Mouse (Mus musculus) midbrain, postnatal 0 days (tissue): ENCODE data around the gene Fndc3b. TPM values are rescaled to one million over a fixed set of nuclear protein-coding genes. Genes with fewer than 3 reads are reported as not detected.

Source experiments
- ATAC-seq: fragments of 200-750 bp; cut with Nextera tagmentation; 2 replicates; pipeline ENCODE4 v1.8.0; 2017; ENCODE audit warnings: moderate number of reproducible peaks, mild to moderate bottlenecking, moderate TSS enrichment, moderate library complexity; ENCODE audit not compliant: low FRiP score
- DNase-seq: peaks from one replicate; pipeline ENCODE4 v3.0.0-alpha.2; 2015; ENCODE audit warnings: low spot score
- H3K27ac ChIP-seq: fragments of 300-500 bp; sonication (generic); 2 replicates; pipeline ENCODE4 v1.5.1; 2014; ENCODE audit warnings: low read depth, mild to moderate bottlenecking, low read length, mixed read lengths
- H3K27me3 ChIP-seq: fragments of 300-500 bp; sonication (generic); 2 replicates; pipeline ENCODE4 v1.6.1; 2014; ENCODE audit warnings: low read length, control low read depth, mixed read lengths; ENCODE audit not compliant: insufficient read depth
- H3K36me3 ChIP-seq: fragments of 300-500 bp; sonication (generic); 2 replicates; pipeline ENCODE4 v1.6.1; 2014; ENCODE audit warnings: low read length, control low read depth, mixed read lengths; ENCODE audit not compliant: insufficient read depth
- H3K4me1 ChIP-seq: fragments of 300-500 bp; sonication (generic); 2 replicates; pipeline ENCODE4 v1.6.1; 2014; ENCODE audit warnings: mild to moderate bottlenecking, control low read depth, antibody characterized with exemption, low read length, mixed read lengths; ENCODE audit not compliant: insufficient read depth
- H3K4me2 ChIP-seq: fragments of 300-500 bp; sonication (generic); 2 replicates; pipeline ENCODE4 v1.6.1; 2014; ENCODE audit warnings: low read depth, mild to moderate bottlenecking, low read length, mixed read lengths; ENCODE audit not compliant: poor library complexity, severe bottlenecking
- H3K4me3 ChIP-seq: fragments of 300-500 bp; sonication (generic); 2 replicates; pipeline ENCODE4 v1.5.1; 2014; ENCODE audit warnings: low read depth, mild to moderate bottlenecking, low read length, moderate library complexity
- H3K9ac ChIP-seq: fragments of 300-500 bp; sonication (generic); replicated peaks from 2 replicates; pipeline ENCODE4 v1.6.1; 2014; ENCODE audit warnings: mild to moderate bottlenecking, low read length, moderate library complexity, mixed read lengths; ENCODE audit not compliant: poor library complexity, severe bottlenecking
- H3K9me3 ChIP-seq: fragments of 300-500 bp; sonication (generic); 2 replicates; pipeline ENCODE4 v1.6.1; 2016; ENCODE audit warnings: low read length, control low read depth
- CTCF ChIP-seq: IDR thresholded peaks from 2 replicates; pipeline ENCODE4 v1.5.1; 2016; ENCODE audit warnings: antibody characterized with exemption, mild to moderate bottlenecking
- WGBS: fragments of 180-500 bp; shearing (Covaris S2); extraction: QIAGEN DNeasy Blood & Tissue Kit; methylation state at CpG from one replicate; pipeline ENCODE4 v1.1.7; 2014; 5-methylcytosine and 5-hydroxymethylcytosine counted together
- polyA plus RNA-seq: library from polyadenylated mRNA; unstranded; fragments of >200 nt; fragmentation: Nextera tagmentation; extraction: Ambion mirVana; gene quantifications from 2 replicates; pipeline ENCODE4 v1.2.1, GENCODE M21; 2015
- total RNA-seq: library from RNA; depleted of rRNA; stranded (reverse); fragments of >200 nt; gene quantifications from 2 replicates; pipeline ENCODE4 v1.2.3, GENCODE M21; 2014

Fndc3b gene
- total and polyA plus RNA-seq, 2 experiments from 2014 or later, result 7.6 to 13.4 TPM

- no peak for TF ChIP-seq CTCF
- H3K27ac ChIP-seq, result no peak overlapping the region
- 86% methylated on average over 10 of the region's 10 CpGs for WGBS
Measured at GRCm38 (mm10) chr3:27577349-27578025, 133.6 kb downstream of the Fndc3b start.

GRCm38 (mm10) chr3:27574241-27574640, 136.9 kb downstream of the Fndc3b start:
- 92% methylated on average over 9 of the region's 9 CpGs for WGBS
- Histone ChIP-seq H3K4me2 (no peak overlapping the region), H3K9ac (no peak overlapping the region), H3K4me3 (no peak overlapping the region), H3K9me3 (no peaks in the 10 kb centered on the region), H3K36me3 (no peaks in the 10 kb centered on the region), H3K27me3 (no peaks in the 10 kb centered on the region), H3K27ac (no peak overlapping the region), H3K4me1 (no peaks in the 10 kb centered on the region)
- no peak for TF ChIP-seq CTCF
- DNase-seq (no peak), ATAC-seq (no peak)

More at GRCm38 (mm10) chr3:27577349-27578025, 133.6 kb downstream of the Fndc3b start:
- no peak overlapping the region for H3K4me2 ChIP-seq
- H3K27me3 ChIP-seq, result no peaks in the 10 kb centered on the region
- no peak overlapping the region for H3K9ac ChIP-seq
- ATAC-seq (no peak), DNase-seq (no peak)
- H3K36me3 ChIP-seq, result no peaks in the 10 kb centered on the region
- H3K9me3 ChIP-seq, result no peaks in the 10 kb centered on the region
- peaks cover 4% of the 10 kb centered on the region; the same call in 1 of the 2 replicates for H3K4me1 ChIP-seq
- H3K4me3 ChIP-seq, result no peak overlapping the region

GRCm38 (mm10) chr3:27573458-27573857, 137.6 kb downstream of the Fndc3b start:
- H3K4me2 ChIP-seq, result no peak overlapping the region
- H3K36me3 ChIP-seq, result no peaks in the 10 kb centered on the region
- H3K9me3 ChIP-seq, result no peaks in the 10 kb centered on the region
- no peak overlapping the region for H3K4me3 ChIP-seq
- no peak overlapping the region for H3K9ac ChIP-seq
- no peak overlapping the region for H3K27ac ChIP-seq
- H3K27me3 ChIP-seq, result no peaks in the 10 kb centered on the region
- no peaks in the 10 kb centered on the region for H3K4me1 ChIP-seq
- DNase-seq (peak; percentile 68), ATAC-seq (peak; percentile 44; the same call in 1 of the 2 replicates)
- TF ChIP-seq CTCF, result no peak
- 49% methylated on average over 11 of the region's 11 CpGs for WGBS

- peak; percentile 66 for TF ChIP-seq CTCF
- H3K27me3 ChIP-seq, result no peaks in the 10 kb centered on the region
- DNase-seq, result peak; percentile 64
- H3K4me1 ChIP-seq, result no peaks in the 10 kb centered on the region
- no peak overlapping the region for H3K4me3 ChIP-seq
- H3K4me2 ChIP-seq, result no peak overlapping the region
- ATAC-seq, result no peak
- H3K9me3 ChIP-seq, result no peaks in the 10 kb centered on the region
- no peaks in the 10 kb centered on the region for H3K36me3 ChIP-seq
- no peak overlapping the region for H3K27ac ChIP-seq
- 69% methylated on average over 6 of the region's 6 CpGs for WGBS
- H3K9ac ChIP-seq, result no peak overlapping the region
Measured at GRCm38 (mm10) chr3:27572305-27572704, 138.8 kb downstream of the Fndc3b start.

GRCm38 (mm10) chr3:27565314-27565713, 145.8 kb downstream of the Fndc3b start:
- no peaks in the 10 kb centered on the region for H3K27me3 ChIP-seq
- ATAC-seq (no peak), DNase-seq (no peak)
- H3K9ac ChIP-seq, result no peak overlapping the region
- WGBS, result 96% methylated on average over 4 of the region's 4 CpGs
- no peak overlapping the region for H3K4me3 ChIP-seq
- no peak overlapping the region for H3K4me2 ChIP-seq
- H3K36me3 ChIP-seq, result no peaks in the 10 kb centered on the region
- H3K4me1 ChIP-seq, result no peaks in the 10 kb centered on the region
- no peak for TF ChIP-seq CTCF
- no peak overlapping the region for H3K27ac ChIP-seq
- H3K9me3 ChIP-seq, result no peaks in the 10 kb centered on the region

- H3K27ac ChIP-seq, result no peak overlapping the region
- TF ChIP-seq CTCF, result no peak
- no peak for DNase-seq
- H3K9ac ChIP-seq, result no peak overlapping the region
- no peak overlapping the region for H3K4me2 ChIP-seq
- no peaks in the 10 kb centered on the region for H3K27me3 ChIP-seq
- H3K36me3 ChIP-seq, result no peaks in the 10 kb centered on the region
- ATAC-seq, result no peak
- no peaks in the 10 kb centered on the region for H3K4me1 ChIP-seq
- 92% methylated on average over 5 of the region's 5 CpGs for WGBS
- no peak overlapping the region for H3K4me3 ChIP-seq
- no peaks in the 10 kb centered on the region for H3K9me3 ChIP-seq
Measured at GRCm38 (mm10) chr3:27563047-27563624, 148.0 kb downstream of the Fndc3b start.
